Mouse (Mus musculus) cerebellum, postnatal 10 days (tissue): ENCODE measurements around the gene Eif2b3.

Experiments
- DNase-seq, 2 experiments: peaks; one replicate each; pipeline ENCODE4 v3.0.0; 2021; ENCODE audit warnings: mixed read lengths in 2 of 2

The Eif2b3 gene

GRCm38 (mm10) chr4:117019206-117020134 is at the start of gene Eif2b3:
TSS of gene Eif2b3 (plus strand) at chr4:117019402.
- peak; percentile 93 to 95 for DNase-seq

- DNase-seq = no peak
These were observed 42.7 kb upstream of the Eif2b3 start for GRCm38 (mm10) chr4:116976503-116976902.

DNA sequence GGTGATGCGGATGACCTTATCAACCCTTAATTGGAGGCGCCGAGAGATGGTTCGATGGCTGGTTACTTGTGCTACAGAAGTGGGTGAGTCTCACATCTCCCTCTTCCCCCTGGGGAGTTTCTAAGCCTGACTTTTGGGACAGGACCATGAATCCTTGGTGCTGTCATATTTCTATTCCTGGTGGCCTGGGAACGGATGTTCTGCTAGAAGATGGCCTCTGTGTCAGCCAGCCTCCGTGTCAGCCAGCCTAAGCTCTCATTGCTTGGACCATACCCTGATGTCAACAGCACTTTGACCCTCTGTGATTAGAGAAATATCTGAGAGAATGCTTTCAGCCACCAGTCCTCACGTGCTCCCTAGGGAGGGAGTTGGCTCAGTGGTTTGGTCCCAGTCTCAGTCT is 33.5 kb upstream of the Eif2b3 start:
- DNase-seq = no peak

DNA sequence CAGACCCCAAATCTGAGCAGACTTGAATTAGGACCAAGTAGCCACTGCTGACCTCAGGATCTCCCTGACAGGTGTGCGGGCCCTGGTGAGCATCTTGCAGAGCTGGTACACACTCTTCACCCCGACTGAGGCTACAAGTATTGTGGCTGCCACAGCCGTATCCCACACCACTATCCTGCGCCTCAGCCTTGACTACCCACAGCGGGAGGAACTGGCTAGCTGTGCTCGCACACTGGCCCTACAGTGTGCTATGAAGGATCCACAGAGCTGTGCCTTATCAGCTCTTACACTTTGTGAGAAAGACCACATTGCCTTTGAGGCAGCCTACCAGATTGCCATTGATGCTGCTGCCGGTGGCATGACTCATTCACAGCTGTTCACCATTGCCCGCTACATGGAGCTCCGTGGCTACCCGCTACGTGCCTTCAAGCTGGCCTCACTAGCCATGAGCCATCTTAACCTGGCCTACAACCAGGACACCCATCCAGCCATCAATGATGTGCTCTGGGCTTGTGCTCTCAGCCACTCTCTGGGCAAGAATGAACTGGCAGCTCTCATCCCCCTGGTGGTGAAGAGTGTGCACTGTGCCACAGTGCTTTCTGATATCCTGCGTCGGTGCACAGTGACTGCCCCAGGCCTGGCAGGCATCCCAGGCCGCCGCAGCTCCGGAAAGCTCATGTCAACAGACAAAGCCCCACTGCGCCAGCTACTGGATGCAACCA is 32.6 kb upstream of the Eif2b3 start:
- DNase-seq = peak; percentile 92 to 93

GRCm38 (mm10) chr4:116987122-116987456 is 32.1 kb upstream of the Eif2b3 start:
- DNase-seq = no peak

- no peak for DNase-seq
These were observed 29.5 kb upstream of the Eif2b3 start for GRCm38 (mm10) chr4:116989731-116990130.

GRCm38 (mm10) chr4:116991366-116991765 is 27.8 kb upstream of the Eif2b3 start:
- peak; percentile 92 to 95 for DNase-seq

DNA sequence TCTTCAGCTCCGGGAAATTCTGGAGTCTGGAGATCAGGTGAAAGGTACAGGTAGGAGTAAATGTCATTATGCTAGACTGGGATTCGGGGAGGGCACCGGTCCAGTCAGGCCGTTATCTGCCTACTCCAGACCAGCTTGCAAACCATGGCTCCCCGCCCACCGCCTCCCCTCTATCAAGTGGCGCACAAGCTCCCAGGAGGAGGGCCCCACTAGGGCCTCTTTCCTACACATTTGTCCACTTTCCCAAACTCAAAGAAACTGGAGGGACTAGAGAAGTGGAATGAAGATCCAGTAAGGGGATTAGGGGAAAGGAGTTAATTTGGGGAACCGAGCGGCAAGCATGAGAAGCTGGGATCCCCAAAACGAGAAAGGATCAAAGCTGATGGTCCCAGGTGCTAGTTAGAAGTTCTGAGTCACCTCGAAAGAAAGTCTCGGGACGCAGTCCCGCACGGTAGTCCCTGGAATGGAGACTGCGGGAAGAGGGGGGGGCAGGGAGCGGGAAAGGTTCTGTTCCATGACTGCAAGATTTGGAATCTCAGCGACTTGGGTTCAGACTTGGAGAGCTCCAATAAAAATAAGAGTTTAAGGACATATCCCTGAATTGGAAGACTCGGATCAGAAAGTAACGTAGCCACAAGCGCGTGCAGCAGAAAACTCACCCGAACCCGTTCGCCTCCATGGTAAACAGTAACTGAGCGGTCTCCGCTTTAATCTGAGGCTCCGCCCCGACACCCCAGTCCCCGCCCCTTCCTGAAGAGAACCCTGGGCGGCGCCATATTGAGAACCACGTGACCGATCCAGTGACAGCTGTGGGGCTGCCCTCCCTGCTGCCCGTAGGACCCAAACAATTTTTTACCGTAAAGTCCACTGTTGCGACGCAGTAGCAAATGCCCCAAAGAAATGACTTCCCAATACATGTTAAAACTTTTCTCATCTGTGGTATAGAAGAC is 25.3 kb upstream of the Eif2b3 start, which contains the start of gene Urod:
Gene Urod, minus strand, starts transcription at position 742 of the 950 bp plus-strand sequence.
- peak; percentile 97 to 98 for DNase-seq

DNA sequence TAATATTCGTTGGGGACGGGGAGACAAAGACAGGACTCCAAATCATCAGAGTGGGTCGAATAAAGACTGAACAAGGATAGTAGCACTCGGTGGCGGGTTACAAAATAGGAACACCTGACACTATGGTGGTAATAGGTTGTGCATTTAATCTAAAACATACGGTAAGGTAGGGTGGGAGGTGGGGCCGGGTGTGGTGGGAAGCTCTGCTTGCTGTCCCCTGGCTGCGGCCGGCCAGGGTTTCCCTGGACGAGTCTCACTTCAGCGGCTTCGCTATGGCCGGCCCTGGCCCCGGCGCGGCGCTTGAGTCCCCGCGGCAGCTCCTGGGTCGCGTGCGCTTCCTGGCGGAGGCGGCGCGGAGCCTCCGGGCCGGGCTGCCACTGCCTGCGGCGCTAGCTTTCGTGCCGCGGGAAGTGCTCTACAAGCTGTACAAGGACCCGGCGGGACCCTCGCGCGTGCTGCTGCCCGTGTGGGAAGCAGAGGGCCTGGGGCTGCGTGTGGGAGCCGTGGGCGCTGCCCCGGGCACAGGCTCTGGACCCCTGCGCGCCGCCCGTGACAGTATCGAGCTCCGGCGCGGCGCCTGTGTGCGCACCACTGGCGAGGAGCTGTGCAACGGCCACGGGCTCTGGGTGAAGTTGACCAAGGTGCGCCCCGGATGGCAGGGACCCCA is 23.9 kb upstream of the Eif2b3 start, which contains the start of gene Hectd3:
Gene Hectd3, plus strand, starts transcription at position 187 of the 667 bp plus-strand sequence.
- peak; percentile 80 for DNase-seq

DNA sequence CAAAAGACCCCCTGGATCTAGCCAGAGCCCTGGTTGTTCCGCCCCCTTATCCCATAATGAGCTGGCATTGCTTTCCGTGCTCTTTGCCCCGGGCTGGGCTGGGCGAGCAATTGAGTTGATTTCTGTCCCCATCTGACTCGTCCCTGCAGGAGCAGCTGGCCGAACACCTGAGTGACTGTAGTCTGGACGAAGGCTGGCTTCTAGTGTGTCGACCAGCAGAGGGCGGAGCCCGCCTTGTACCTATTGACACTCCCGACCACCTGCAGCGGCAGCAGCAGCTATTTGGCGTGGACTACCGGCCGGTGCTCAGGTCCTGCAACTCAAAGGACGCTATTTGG is 23.4 kb upstream of the Eif2b3 start:
- DNase-seq = peak; percentile 86 to 89

DNA sequence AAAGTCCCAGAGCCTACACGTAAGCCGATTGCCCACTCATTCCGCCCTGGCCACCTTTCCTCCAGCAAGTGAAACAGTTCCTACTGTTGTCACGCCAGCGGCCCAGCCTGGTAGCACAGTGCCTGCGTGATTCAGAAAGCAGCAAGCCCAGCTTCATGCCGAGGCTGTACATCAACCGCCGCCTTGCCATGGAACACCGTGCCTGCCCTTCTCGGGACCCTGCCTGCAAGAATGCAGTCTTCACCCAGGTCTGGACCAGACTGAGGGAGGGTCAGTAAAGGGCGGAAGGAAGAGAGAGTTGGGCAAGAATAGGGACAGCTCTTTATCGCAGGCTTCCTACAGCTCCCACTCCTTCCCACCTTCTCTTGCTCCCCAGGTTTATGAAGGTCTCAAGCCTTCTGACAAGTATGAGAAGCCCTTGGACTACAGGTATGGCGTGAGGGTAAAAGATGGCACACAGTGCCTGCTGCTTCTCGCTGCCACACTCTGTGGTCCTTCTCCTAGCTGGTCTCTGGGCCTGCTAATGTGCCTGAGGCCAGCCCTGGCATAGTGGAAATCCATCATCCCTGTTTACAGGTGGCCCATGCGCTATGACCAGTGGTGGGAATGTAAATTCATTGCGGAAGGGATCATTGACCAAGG is 19.6 kb upstream of the Eif2b3 start:
- DNase-seq = no peak

DNA sequence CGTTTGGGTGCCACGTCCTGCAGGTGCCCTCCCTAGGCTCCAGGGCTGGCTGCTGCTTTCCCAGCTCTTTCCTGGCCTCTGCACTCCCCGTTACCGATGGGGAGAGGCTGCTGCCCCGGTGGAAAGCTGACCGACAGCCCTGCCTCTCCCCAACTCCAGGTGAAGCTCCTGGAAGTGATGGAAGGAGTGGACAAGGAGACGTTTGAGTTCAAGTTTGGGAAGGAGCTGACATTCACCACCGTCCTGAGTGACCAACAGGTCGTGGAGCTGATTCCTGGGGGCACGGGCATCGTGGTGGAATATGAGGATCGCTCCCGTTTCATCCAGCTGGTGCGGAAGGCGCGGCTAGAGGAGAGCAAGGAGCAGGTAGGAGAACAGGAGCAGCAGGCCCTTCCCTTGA is 17.2 kb upstream of the Eif2b3 start:
- no peak for DNase-seq

DNA sequence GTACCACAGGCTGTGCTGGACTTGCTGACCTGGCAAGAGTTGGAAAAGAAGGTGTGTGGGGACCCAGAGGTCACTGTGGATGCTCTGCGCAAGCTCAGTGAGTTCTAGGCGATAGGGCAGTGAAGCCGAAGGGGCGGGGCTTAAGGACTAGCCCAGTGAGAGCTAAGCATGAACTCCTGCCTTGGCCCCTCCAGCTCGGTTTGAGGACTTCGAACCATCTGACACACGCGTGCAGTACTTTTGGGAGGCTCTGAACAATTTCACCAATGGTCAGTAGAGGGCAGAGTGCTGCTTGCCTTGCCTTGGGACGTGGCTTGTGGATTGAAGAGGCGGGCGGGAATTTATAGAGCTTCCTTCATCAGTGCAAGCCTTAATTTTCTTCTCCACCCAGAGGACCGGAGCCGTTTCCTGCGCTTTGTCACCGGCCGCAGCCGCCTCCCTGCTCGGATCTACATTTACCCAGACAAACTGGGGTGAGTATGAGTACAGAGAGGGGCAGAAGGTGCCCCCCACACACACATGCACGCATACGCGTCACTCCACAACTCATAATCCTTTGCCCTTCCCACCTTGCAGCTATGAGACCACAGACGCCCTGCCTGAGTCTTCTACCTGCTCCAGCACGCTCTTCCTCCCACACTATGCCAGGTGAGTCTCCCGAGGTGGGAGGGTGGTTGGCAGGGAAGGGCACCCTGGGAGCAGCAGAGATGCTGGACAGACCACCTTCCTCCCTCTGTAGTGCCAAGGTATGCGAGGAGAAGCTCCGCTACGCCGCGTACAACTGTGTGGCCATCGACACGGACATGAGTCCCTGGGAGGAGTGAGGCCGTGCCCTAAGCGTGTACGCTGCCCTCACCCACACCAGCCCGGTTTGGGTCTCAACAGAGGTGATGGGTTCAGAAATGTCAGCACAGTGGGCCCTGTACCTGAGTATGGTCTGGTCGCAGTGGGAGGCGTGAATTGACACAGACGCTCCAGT is 16.4 kb upstream of the Eif2b3 start:
- DNase-seq = peak; percentile 80 to 83

DNA sequence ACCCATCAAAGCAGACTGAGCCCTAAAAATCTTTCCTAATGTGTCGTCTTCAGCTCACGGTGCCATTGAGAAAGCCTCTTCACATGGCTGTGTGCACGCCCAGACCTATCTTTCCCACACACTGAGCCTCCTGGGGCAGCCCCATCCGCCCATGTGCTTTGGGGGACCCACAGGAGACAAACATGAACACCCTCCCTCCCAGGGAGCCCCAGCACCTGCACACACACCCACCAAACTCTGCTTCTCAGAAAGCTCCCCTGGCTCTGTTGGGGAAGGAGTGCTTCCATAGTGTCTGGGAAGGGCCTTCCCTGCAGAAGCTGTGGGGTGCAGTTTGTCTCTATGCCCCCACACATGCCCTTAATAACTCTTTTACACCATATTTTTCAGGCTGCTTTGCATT is 14.6 kb upstream of the Eif2b3 start:
- DNase-seq = no peak

DNA sequence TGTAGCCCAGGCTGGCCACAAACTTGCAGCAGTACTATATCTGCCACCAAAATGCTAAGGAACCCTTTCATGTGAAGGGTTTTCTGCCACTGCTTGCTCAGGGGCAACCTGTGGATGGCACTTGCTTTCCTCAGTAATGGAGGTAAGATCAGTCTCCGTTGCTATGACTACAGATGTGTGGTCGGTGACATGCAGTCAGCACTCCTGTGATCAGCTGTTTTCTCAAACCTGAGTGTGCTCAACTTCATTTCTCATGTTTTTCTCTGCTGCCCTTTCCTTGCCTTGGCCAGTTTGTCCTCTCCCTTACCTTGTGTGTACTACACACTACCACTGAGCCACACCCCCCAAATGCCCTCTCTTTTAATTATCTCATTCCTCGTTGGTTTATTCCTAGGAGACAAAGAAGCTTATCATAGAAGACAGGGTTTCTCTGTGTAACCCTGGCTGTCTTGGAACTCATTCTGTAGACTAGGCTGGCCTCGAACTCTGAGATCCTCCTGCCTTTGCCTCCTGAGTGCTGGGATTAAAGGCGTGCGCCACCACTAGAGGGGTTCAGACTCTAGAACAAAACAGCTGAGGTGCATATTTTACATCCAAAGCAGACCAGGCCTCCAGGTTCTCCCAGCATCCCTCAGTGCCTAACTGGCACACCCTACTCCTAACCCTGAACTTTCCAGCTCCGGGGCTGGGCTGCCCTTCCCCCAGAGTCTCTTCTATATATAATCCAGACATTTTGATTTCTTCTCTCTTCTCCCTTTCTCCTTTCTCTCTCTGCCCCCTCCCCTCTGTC is 13.4 kb upstream of the Eif2b3 start:
- no peak for DNase-seq

- DNase-seq = no peak
These were observed 12.1 kb upstream of the Eif2b3 start for GRCm38 (mm10) chr4:117007058-117007457.

GRCm38 (mm10) chr4:117010231-117010630 is 9.0 kb upstream of the Eif2b3 start:
- peak in 1 of 2 experiments; percentile 22 for DNase-seq

GRCm38 (mm10) chr4:117013596-117013995 is 5.6 kb upstream of the Eif2b3 start:
- no peak for DNase-seq

GRCm38 (mm10) chr4:117014901-117015415 is 4.2 kb upstream of the Eif2b3 start:
- DNase-seq = peak; percentile 62 to 68
